Mouse (Mus musculus) midbrain, embryonic 14.5 days (tissue): ENCODE data around the gene Ccr10. TPM values are rescaled to one million over a fixed set of nuclear protein-coding genes. Genes with fewer than 3 reads are reported as not detected.
A peak's percentile ranks its signal among the peaks of the same experiment; 100 is the strongest.

ENCODE experiments used
- ATAC-seq: fragments of 200-750 bp; cut with Nextera tagmentation; 2 replicates; pipeline ENCODE4 v1.8.0; 2017; ENCODE audit warnings: moderate number of reproducible peaks, moderate library complexity; ENCODE audit not compliant: low FRiP score, low TSS enrichment
- DNase-seq: peaks from one replicate; pipeline ENCODE4 v3.0.0-alpha.2; 2015
- H3K27ac ChIP-seq: fragments of 300-500 bp; sonication (generic); replicated peaks from 2 replicates; pipeline ENCODE4 v1.5.1; 2014; ENCODE audit warnings: mild to moderate bottlenecking, low read depth, low read length, moderate library complexity
- H3K27me3 ChIP-seq: fragments of 300-500 bp; sonication (generic); 2 replicates; pipeline ENCODE4 v1.6.1; 2014; ENCODE audit warnings: low read length, control low read depth, mixed read lengths; ENCODE audit not compliant: control insufficient read depth, insufficient read depth
- H3K36me3 ChIP-seq: fragments of 300-500 bp; sonication (generic); 2 replicates; pipeline ENCODE4 v1.6.1; 2014; ENCODE audit warnings: low read length, control low read depth; ENCODE audit not compliant: control insufficient read depth, insufficient read depth
- H3K4me1 ChIP-seq: fragments of 300-500 bp; sonication (generic); 2 replicates; pipeline ENCODE4 v1.6.1; 2014; ENCODE audit warnings: mild to moderate bottlenecking, antibody characterized with exemption, low read length, control low read depth; ENCODE audit not compliant: control insufficient read depth, insufficient read depth
- H3K4me2 ChIP-seq: fragments of 300-500 bp; sonication (generic); 2 replicates; pipeline ENCODE4 v1.6.1; 2014; ENCODE audit warnings: mild to moderate bottlenecking, low read length, moderate library complexity
- H3K4me3 ChIP-seq: fragments of 300-500 bp; sonication (generic); replicated peaks from 2 replicates; pipeline ENCODE4 v1.5.1; 2014; ENCODE audit warnings: low read depth, low read length
- H3K9ac ChIP-seq: fragments of 300-500 bp; sonication (generic); replicated peaks from 2 replicates; pipeline ENCODE4 v1.6.1; 2014; ENCODE audit warnings: mild to moderate bottlenecking, low read length, moderate library complexity
- H3K9me3 ChIP-seq: fragments of 300-500 bp; sonication (generic); 2 replicates; pipeline ENCODE4 v1.6.1; 2016; ENCODE audit warnings: low read length, control low read depth, mixed read lengths; ENCODE audit not compliant: control insufficient read depth
- WGBS: fragments of 180-500 bp; shearing (Covaris S2); extraction: QIAGEN DNeasy Blood & Tissue Kit; methylation state at CpG from one replicate; pipeline ENCODE4 v1.1.7; 2014; 5-methylcytosine and 5-hydroxymethylcytosine counted together
- polyA plus RNA-seq: library from polyadenylated mRNA; unstranded; fragments of >200 nt; fragmentation: Nextera tagmentation; extraction: Ambion mirVana; gene quantifications from 2 replicates; pipeline ENCODE4 v1.2.1, GENCODE M21; 2014

The Ccr10 gene
- polyA plus RNA-seq, 1 experiment from 2014 or later = not detected

GRCm38 (mm10) chr11:101143338-101144225 is 31.7 kb downstream of the Ccr10 start:
- WGBS = 18% methylated on average over 18 of the region's 19 CpGs
- Histone ChIP-seq H3K4me2 (peak overlapping the region; percentile 54), H3K4me1 (peaks cover 17% of the 10 kb centered on the region), H3K27ac (peak overlapping the region; percentile 63), H3K9me3 (no peaks in the 10 kb centered on the region), H3K9ac (peak overlapping the region; percentile 30; the same call in 1 of the 2 replicates), H3K36me3 (no peaks in the 10 kb centered on the region), H3K4me3 (peak overlapping the region; percentile 20), H3K27me3 (no peaks in the 10 kb centered on the region)
- ATAC-seq = no peak
- peak; percentile 86 for DNase-seq

GRCm38 (mm10) chr11:101142215-101142967 is 32.9 kb downstream of the Ccr10 start:
- no peak for DNase-seq
- Histone ChIP-seq H3K4me3 (no peak overlapping the region), H3K4me1 (peaks cover 17% of the 10 kb centered on the region), H3K9me3 (no peaks in the 10 kb centered on the region), H3K27ac (no peak overlapping the region), H3K36me3 (no peaks in the 10 kb centered on the region), H3K27me3 (no peaks in the 10 kb centered on the region), H3K4me2 (no peak overlapping the region), H3K9ac (no peak overlapping the region)
- WGBS = 89% methylated on average over 10 of the region's 10 CpGs
- ATAC-seq = no peak

GRCm38 (mm10) chr11:101141088-101141487 is 34.2 kb downstream of the Ccr10 start:
- 0 out of 2 replicates have a peak overlapping the region, but pooled peaks have one; percentile 37 for H3K27ac ChIP-seq
- 82% methylated on average over 8 of the region's 8 CpGs for WGBS

GRCm38 (mm10) chr11:101140164-101140819 is 35.0 kb downstream of the Ccr10 start:
- Histone ChIP-seq H3K9me3 (no peaks in the 10 kb centered on the region), H3K4me3 (peak overlapping the region; percentile 22), H3K27me3 (no peaks in the 10 kb centered on the region), H3K4me1 (peaks cover 5% of the 10 kb centered on the region; the same call in 1 of the 2 replicates), H3K4me2 (peak overlapping the region; percentile 44), H3K27ac (0 out of 2 replicates have a peak overlapping the region, but pooled peaks have one; percentile 26), H3K36me3 (no peaks in the 10 kb centered on the region), H3K9ac (peak overlapping the region; percentile 34; the same call in 1 of the 2 replicates)
- WGBS = 47% methylated on average over 27 of the region's 27 CpGs
- DNase-seq = peak; percentile 61
- ATAC-seq = no peak

More at GRCm38 (mm10) chr11:101141088-101141487, 34.2 kb downstream of the Ccr10 start:
- no peak overlapping the region for H3K9ac ChIP-seq
- DNase-seq (no peak), ATAC-seq (no peak)
- no peaks in the 10 kb centered on the region for H3K9me3 ChIP-seq
- peaks cover 8% of the 10 kb centered on the region; the same call in 1 of the 2 replicates for H3K4me1 ChIP-seq
- H3K27me3 ChIP-seq = no peaks in the 10 kb centered on the region
- H3K36me3 ChIP-seq = no peaks in the 10 kb centered on the region
- H3K4me2 ChIP-seq = no peak overlapping the region
- H3K4me3 ChIP-seq = no peak overlapping the region

- Histone ChIP-seq H3K4me3 (0 out of 2 replicates have a peak overlapping the region, but pooled peaks have one; percentile 0), H3K9me3 (no peaks in the 10 kb centered on the region), H3K9ac (peak overlapping the region; percentile 34; the same call in 1 of the 2 replicates), H3K27me3 (no peaks in the 10 kb centered on the region), H3K4me2 (peak overlapping the region; percentile 38), H3K27ac (peak overlapping the region; percentile 55; the same call in 1 of the 2 replicates), H3K4me1 (peaks cover 3% of the 10 kb centered on the region; the same call in 1 of the 2 replicates), H3K36me3 (no peaks in the 10 kb centered on the region)
- DNase-seq = peak; percentile 53
- no peak; the same call in 1 of the 2 replicates for ATAC-seq
- WGBS = 31% methylated on average over 15 of the region's 15 CpGs
These were observed 36.6 kb downstream of the Ccr10 start for GRCm38 (mm10) chr11:101138536-101139181.

- H3K27me3 ChIP-seq = no peaks in the 10 kb centered on the region
- H3K4me3 ChIP-seq = no peak overlapping the region
- H3K4me2 ChIP-seq = no peak overlapping the region
- 80% methylated on average over 7 of the region's 7 CpGs for WGBS
- no peak for ATAC-seq
- H3K9me3 ChIP-seq = no peaks in the 10 kb centered on the region
- no peak overlapping the region for H3K27ac ChIP-seq
- H3K4me1 ChIP-seq = no peaks in the 10 kb centered on the region
- H3K9ac ChIP-seq = no peak overlapping the region
- H3K36me3 ChIP-seq = no peaks in the 10 kb centered on the region
- DNase-seq = no peak
These were observed 38.2 kb downstream of the Ccr10 start for GRCm38 (mm10) chr11:101137000-101137399.

- DNase-seq = no peak
- H3K9ac ChIP-seq = no peak overlapping the region
- WGBS = 86% methylated on average over 13 of the region's 13 CpGs
- no peaks in the 10 kb centered on the region for H3K27me3 ChIP-seq
- no peaks in the 10 kb centered on the region for H3K9me3 ChIP-seq
- H3K4me2 ChIP-seq = no peak overlapping the region
- no peaks in the 10 kb centered on the region for H3K36me3 ChIP-seq
- no peak overlapping the region for H3K4me3 ChIP-seq
- H3K4me1 ChIP-seq = no peaks in the 10 kb centered on the region
- H3K27ac ChIP-seq = no peak overlapping the region
- ATAC-seq = no peak
These were observed 40.9 kb downstream of the Ccr10 start for GRCm38 (mm10) chr11:101134217-101134865.
